Mouse (Mus musculus): ENCODE measurements around the gene Trpc4ap.
A peak's percentile ranks its signal among the peaks of the same experiment; 100 is the strongest.
"Not testable (repeated sequence)": the region's sequence is repeated elsewhere in the genome, so short reads cannot be mapped to it uniquely, and the experiment has no call there.

The Trpc4ap gene

GRCm38 (mm10) chr2:155613953-155614352 is 78.2 kb downstream of the Trpc4ap start:
- no peak for DNase-seq (ENCODE audit: low read depth, low spot score)

- peak; percentile 43 for DNase-seq (ENCODE audit: low read depth, low spot score)
These were observed 78.8 kb downstream of the Trpc4ap start for GRCm38 (mm10) chr2:155613326-155613755.

DNA sequence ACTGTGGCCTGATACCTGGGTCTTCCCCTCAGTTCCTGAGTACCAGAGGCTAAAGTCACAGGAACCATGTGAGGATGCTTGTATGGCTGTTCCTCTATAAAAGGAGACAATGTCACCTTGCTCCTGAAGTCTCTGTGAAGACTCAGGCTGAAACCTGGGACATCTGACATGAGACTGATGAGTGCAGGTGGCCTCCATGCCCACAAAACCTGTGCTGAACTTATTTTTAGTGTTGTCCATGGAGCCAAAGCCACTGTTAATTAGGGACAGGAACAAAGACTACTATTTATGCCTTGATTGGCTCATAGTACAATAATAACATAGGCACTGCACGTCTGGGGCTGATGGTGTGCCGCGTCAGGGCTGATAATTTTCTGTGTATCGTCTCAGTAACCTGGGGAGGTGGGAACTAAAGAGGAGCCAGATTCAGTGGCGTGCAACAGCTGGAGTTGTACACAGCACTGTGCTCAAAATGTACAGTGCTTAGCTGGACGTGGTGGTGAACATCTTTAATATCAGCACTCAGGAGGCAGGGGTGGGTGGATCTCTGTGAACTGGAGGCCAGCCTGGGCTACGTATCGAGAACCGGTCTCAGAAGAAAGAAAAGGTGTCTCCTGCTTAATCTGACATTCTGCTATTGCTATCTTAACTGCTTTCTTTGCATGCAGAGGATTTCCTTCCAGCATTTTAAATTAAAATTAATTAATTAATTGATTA is 80.2 kb downstream of the Trpc4ap start:
- no peak for DNase-seq (ENCODE audit: low read depth, low spot score)

GRCm38 (mm10) chr2:155610978-155611377 is 81.2 kb downstream of the Trpc4ap start, which contains the start of gene Myh7b:
Gene Myh7b, plus strand, starts transcription at chr2:155611212.
- no peak for DNase-seq (ENCODE audit: low read depth, low spot score)

- DNase-seq (ENCODE audit: low read depth, low spot score) = no peak
These were observed 85.8 kb downstream of the Trpc4ap start for GRCm38 (mm10) chr2:155606360-155606759.

DNA sequence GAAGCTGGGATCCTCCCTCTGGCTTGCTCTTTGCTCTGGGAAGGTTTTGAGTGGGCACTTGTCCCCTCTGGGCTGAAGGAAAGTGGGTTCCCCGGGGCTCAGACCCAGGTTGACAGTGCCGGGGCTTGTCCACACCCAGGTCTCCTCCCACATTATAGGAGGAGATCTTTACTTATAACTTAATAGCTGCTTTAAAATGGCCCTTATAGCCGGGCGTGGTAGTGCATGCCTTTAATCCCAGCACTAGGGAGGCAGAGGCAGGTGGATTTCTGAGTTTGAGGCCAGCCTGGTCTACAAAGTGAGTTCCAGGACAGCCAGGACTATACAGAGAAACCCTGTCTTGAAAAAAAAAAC is 87.0 kb downstream of the Trpc4ap start:
- not testable (repeated sequence) for DNase-seq (ENCODE audit: low read depth, low spot score)

DNA sequence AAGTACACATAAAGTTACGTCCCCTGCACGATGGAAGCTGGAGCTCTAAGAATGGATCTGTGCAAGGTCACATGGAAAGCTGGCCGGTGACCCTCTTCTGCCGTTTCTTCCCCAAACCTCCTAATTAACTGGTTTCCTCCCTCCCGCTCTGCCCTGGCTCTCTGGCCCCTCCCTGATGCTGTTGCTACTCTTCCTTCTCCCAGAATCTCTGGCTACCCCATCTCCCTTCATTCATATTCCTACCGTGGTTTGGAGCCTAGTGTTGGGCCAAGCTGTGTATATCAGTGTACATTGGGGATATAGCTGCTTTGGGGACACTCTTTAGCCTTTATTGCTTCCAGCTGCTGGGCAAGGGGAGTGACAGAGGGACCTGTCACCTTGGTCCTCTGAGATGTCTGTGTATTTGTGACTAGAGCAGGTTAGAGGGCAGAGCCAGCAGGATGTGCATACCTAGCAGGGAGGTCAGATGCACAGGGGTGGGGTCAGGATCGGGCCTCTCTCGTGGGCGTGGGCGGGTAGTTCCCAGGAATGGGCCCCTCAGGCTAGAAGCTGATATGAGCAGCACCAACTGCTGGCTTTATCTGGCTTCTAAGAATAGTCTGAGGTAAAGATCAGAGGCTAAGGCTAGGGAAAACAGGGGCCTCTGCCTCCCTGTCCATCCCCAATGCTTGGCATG is 87.5 kb downstream of the Trpc4ap start:
- no peak for DNase-seq (ENCODE audit: low read depth, low spot score)

GRCm38 (mm10) chr2:155603707-155604106 is 88.5 kb downstream of the Trpc4ap start:
- no peak for DNase-seq (ENCODE audit: low read depth, low spot score)

- no peak for DNase-seq (ENCODE audit: low read depth, low spot score)
These were observed 96.7 kb downstream of the Trpc4ap start for GRCm38 (mm10) chr2:155595516-155595915.

GRCm38 (mm10) chr2:155592854-155593283 is 99.3 kb downstream of the Trpc4ap start:
- no peak for DNase-seq (ENCODE audit: low read depth, low spot score)

GRCm38 (mm10) chr2:155592137-155592853 is 99.9 kb downstream of the Trpc4ap start, which contains the start of gene Gss:
Gene Gss, minus strand, starts transcription at chr2:155592810.
- DNase-seq (ENCODE audit: low read depth, low spot score) = peak; percentile 96

- DNase-seq (ENCODE audit: low read depth, low spot score) = no peak
These were observed 100.5 kb downstream of the Trpc4ap start for GRCm38 (mm10) chr2:155591676-155592075.

- DNase-seq (ENCODE audit: low read depth, low spot score) = no peak
These were observed 101.3 kb downstream of the Trpc4ap start for GRCm38 (mm10) chr2:155590876-155591275.

- no peak for DNase-seq (ENCODE audit: low read depth, low spot score)
These were observed 102.7 kb downstream of the Trpc4ap start for GRCm38 (mm10) chr2:155589521-155589920.

GRCm38 (mm10) chr2:155588136-155588535 is 104.0 kb downstream of the Trpc4ap start:
- DNase-seq (ENCODE audit: low read depth, low spot score) = no peak

DNA sequence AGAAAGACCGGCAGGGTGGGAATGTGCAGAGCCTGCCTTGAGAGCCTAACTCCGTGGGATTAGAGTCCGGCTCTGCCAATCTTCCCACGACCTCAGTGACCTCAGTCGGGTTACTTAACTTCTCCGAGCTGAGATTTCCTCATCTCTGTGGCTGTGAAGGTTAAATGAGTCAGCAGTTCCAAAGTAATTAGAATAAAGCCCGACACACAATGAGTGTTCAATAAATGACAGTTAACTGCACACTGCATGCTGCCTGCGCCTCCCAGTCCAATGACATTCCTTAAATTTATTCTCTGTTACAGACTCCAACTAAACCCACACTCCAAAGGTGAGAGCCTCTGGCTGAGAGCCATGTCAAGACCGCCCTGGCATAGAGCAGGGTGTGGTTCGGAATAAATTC is 106.7 kb downstream of the Trpc4ap start:
- DNase-seq (ENCODE audit: low read depth, low spot score) = no peak

- no peak for DNase-seq (ENCODE audit: low read depth, low spot score)
These were observed 107.1 kb downstream of the Trpc4ap start for GRCm38 (mm10) chr2:155585082-155585481.

All from retina, adult 2 months (tissue).